Mouse (Mus musculus) Patski (cell line): ENCODE results near the gene Chmp3. TPM values are rescaled to one million over a fixed set of nuclear protein-coding genes. Genes with fewer than 3 reads are reported as not detected.

Experiments used
- ATAC-seq: fragments of 100-300 bp; one replicate; pipeline ENCODE4 v1.8.0; 2021
- CTCF ChIA-PET: fragments of 350-600 bp; sonication (Branson Sonifier 250); formaldehyde crosslinking; loops from one replicate; lab custom pipeline; 2022; ENCODE audit warnings: inconsistent platforms; lab: Charles Lee
- POLR2A ChIA-PET: fragments of 350-600 bp; sonication (Branson Sonifier 250); formaldehyde crosslinking; loops from one replicate; lab custom pipeline; 2022; ENCODE audit warnings: antibody characterized with exemption, inconsistent platforms; lab: Charles Lee
- DNase-seq: peaks from one replicate; pipeline ENCODE4 v3.0.0-alpha.2; 2011; ENCODE audit warnings: low read depth, low spot score
- H3K27me3 ChIP-seq: fragments of 371-371 bp; one replicate; pipeline ENCODE4 v1.5.1; 2021
- CTCF ChIP-seq: fragments of 100-300 bp; IDR thresholded peaks from one replicate; pipeline ENCODE4 v1.5.1; 2021
- in situ Hi-C: fragments of 300-500 bp; cut with MboI; formaldehyde crosslinking; loops from 3 replicates; pipeline ENCODE4 v1.11.1; 2018; ENCODE audit warnings: low pct_unique_long_range_greater_than_20kb, mixed read lengths
- polyA plus RNA-seq: library from polyadenylated mRNA; unstranded; gene quantifications from one replicate; pipeline ENCODE4 v1.2.3, GENCODE M21; 2021

The Chmp3 gene
- polyA plus RNA-seq = 190 TPM

GRCm38 (mm10) chr6:71543686-71544499, at the start of gene Chmp3:
TSS of gene Chmp3 (plus strand) at chr6:71543797.
- POLR2A ChIA-PET = interaction anchor here (1.7 to 2.0 kb wide), 2 partner anchors 9 to 10 kb away, joined by 5 to 7 read pairs; no protein-coding TSS in a partner anchor
- no peak for TF ChIP-seq CTCF
- peak; percentile 97 for ATAC-seq
- in situ Hi-C loops = no loop called here
- H3K27me3 ChIP-seq = no peaks in the 10 kb centered on the region
- CTCF ChIA-PET = no interaction called here
- peak; percentile 55 for DNase-seq

- ChIA-PET CTCF (interaction anchor here (1.2 to 1.8 kb wide), 3 partner anchors 9 to 61 kb away, joined by 3 to 6 read pairs (median 5); partner anchors contain the start of gene Rmnd5a), POLR2A (interaction anchor here (1.0 to 2.1 kb wide), 3 partner anchors 53 to 58 kb away, joined by 3 to 8 read pairs (median 8); no protein-coding TSS in a partner anchor)
- in situ Hi-C loops = no loop called here
- no peaks in the 10 kb centered on the region for H3K27me3 ChIP-seq
- no peak for TF ChIP-seq CTCF
- ATAC-seq (peak; percentile 38), DNase-seq (no peak)
These were observed 49.1 kb upstream of the Chmp3 start for GRCm38 (mm10) chr6:71494341-71495020.

- no peak for ATAC-seq
- no peak for DNase-seq
- in situ Hi-C loops = no loop called here
- TF ChIP-seq CTCF = no peak
- CTCF ChIA-PET = no interaction called here
- POLR2A ChIA-PET = no interaction called here
- H3K27me3 ChIP-seq = no peaks in the 10 kb centered on the region
These were observed 43.0 kb upstream of the Chmp3 start for GRCm38 (mm10) chr6:71500575-71500974.

- in situ Hi-C loops = no loop called here
- ChIA-PET CTCF (interaction anchor here (1.2 kb wide), 1 partner anchor 8 kb away, joined by 6 read pairs; no protein-coding TSS in a partner anchor), POLR2A (interaction anchor here (1.0 kb wide), 1 partner anchor 9 kb away, joined by 4 read pairs; no protein-coding TSS in a partner anchor)
- no peak for TF ChIP-seq CTCF
- H3K27me3 ChIP-seq = no peaks in the 10 kb centered on the region
- ATAC-seq = no peak
- no peak for DNase-seq
These were observed 40.6 kb upstream of the Chmp3 start for GRCm38 (mm10) chr6:71503001-71503400.

GRCm38 (mm10) chr6:71503670-71504069, 39.9 kb upstream of the Chmp3 start:
- ATAC-seq (no peak), DNase-seq (no peak)
- in situ Hi-C loops = no loop called here
- CTCF ChIA-PET = interaction anchor here (1.2 kb wide), 1 partner anchor 9 kb away, joined by 6 read pairs; no protein-coding TSS in a partner anchor
- H3K27me3 ChIP-seq = no peaks in the 10 kb centered on the region
- no peak for TF ChIP-seq CTCF
- POLR2A ChIA-PET = interaction anchor here (1.0 kb wide), 1 partner anchor 8 kb away, joined by 4 read pairs; no protein-coding TSS in a partner anchor

- TF ChIP-seq CTCF = no peak
- ATAC-seq (no peak), DNase-seq (no peak)
- H3K27me3 ChIP-seq = no peaks in the 10 kb centered on the region
- in situ Hi-C loops = no loop called here
- ChIA-PET POLR2A (no interaction called here), CTCF (no interaction called here)
These were observed 39.5 kb upstream of the Chmp3 start for GRCm38 (mm10) chr6:71504091-71504490.

GRCm38 (mm10) chr6:71505671-71506070, 37.9 kb upstream of the Chmp3 start:
- TF ChIP-seq CTCF = no peak
- DNase-seq (no peak), ATAC-seq (no peak)
- in situ Hi-C loops = no loop called here
- CTCF ChIA-PET = interaction anchor here (1.0 to 1.5 kb wide), 2 partner anchors 9 to 21 kb away, joined by 3 read pairs; no protein-coding TSS in a partner anchor
- POLR2A ChIA-PET = no interaction called here
- no peaks in the 10 kb centered on the region for H3K27me3 ChIP-seq

GRCm38 (mm10) chr6:71519476-71519875, 24.1 kb upstream of the Chmp3 start:
- TF ChIP-seq CTCF = no peak
- ATAC-seq (no peak), DNase-seq (no peak)
- CTCF ChIA-PET = no interaction called here
- POLR2A ChIA-PET = interaction anchor here (0.5 kb wide), 1 partner anchor 44 kb away, joined by 3 read pairs; no protein-coding TSS in a partner anchor
- in situ Hi-C loops = no loop called here
- H3K27me3 ChIP-seq = no peaks in the 10 kb centered on the region

- POLR2A ChIA-PET = no interaction called here
- no peak for TF ChIP-seq CTCF
- no peaks in the 10 kb centered on the region for H3K27me3 ChIP-seq
- CTCF ChIA-PET = no interaction called here
- no peak for ATAC-seq
- DNase-seq = no peak
- in situ Hi-C loops = no loop called here
These were observed 18.0 kb upstream of the Chmp3 start for GRCm38 (mm10) chr6:71525556-71525955.

- no peaks in the 10 kb centered on the region for H3K27me3 ChIP-seq
- POLR2A ChIA-PET = interaction anchor here (0.6 kb wide), 1 partner anchor 338 kb away, joined by 3 read pairs; no protein-coding TSS in a partner anchor
- TF ChIP-seq CTCF = no peak
- in situ Hi-C loops = no loop called here
- CTCF ChIA-PET = no interaction called here
- ATAC-seq (no peak), DNase-seq (no peak)
These were observed 16.5 kb upstream of the Chmp3 start for GRCm38 (mm10) chr6:71527056-71527455.
